Mouse (Mus musculus) induced T-regulatory cell, adult 2 months (primary cell): ENCODE measurements around the gene Rad51ap2.

Experiments
- DNase-seq: peaks from one replicate; pipeline ENCODE4 v3.0.0-alpha.2; 2012; ENCODE audit warnings: low read depth

Gene Rad51ap2

DNA sequence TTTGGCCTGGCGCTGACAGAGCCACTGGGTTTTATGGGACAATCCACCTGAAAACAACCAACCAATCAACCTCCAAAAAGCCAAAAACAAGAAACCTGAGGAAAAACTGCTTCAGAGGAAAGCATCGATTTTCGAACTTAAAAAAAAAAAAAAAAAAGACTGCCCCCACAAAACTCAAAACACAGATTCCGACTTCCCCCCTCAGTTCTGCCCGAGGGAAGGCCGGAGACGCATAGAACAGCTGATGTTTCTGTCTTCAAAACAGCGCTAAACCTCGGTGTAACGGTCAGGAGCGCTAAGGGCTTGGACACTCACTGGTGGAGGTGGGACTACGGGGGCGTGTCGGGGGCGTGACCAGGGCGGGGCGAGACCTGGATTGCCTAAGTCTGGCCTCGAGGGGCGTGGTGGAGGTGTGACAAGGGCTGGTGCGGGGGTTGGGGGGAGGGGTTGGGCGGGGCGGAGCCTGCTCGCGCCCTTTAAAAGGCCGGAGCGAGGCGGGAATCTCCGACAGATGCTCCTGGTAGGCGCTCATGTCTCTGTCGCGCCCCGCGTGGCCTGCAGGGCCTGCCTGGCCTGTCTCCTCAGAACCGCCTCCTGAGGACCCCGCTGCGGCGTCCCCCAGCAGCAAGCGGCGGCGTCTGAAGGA is at the start of gene Rad51ap2:
Rad51ap2 (plus strand) TSS at position 531 of the 646 bp plus-strand sequence.
- DNase-seq: peak; percentile 32

DNA sequence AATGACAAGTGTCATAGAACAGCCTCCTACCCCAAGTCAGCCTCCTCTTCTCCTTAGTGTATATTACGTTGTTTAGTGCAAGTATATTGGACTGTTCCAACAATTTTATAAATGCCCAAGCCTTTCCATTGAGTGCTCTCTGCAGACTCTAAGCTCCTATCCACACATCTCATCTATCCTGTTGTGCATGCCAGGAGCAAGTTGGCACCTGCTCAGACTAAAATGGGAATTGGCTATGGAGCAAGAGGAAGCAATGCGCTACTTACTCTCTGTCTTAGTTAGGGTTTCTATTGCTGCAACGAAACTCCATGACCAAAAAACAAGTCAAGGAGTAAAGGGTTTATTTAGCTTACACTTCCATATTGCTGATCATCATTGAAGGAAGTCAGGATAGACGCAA is 48.2 kb upstream of the Rad51ap2 start:
- DNase-seq: no peak

DNA sequence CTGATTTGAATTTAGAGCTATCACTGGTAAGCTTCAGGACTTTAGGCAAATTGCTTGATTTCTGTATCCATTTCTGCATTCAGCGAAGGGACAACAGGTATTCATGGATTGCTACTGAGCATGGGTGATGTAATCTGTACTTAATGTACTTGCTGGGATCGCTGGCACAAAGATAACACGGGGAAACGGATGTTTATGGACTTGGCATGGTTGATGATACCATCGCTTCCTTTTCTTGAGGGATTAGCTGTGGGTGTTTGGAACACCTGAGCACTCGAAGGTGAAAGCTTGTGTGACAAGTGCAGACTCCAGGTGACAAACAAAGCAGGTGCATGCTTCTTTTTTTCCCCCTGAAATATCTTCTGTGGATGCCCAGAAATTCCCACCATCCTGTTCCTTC is 37.8 kb upstream of the Rad51ap2 start:
- DNase-seq: no peak

DNA sequence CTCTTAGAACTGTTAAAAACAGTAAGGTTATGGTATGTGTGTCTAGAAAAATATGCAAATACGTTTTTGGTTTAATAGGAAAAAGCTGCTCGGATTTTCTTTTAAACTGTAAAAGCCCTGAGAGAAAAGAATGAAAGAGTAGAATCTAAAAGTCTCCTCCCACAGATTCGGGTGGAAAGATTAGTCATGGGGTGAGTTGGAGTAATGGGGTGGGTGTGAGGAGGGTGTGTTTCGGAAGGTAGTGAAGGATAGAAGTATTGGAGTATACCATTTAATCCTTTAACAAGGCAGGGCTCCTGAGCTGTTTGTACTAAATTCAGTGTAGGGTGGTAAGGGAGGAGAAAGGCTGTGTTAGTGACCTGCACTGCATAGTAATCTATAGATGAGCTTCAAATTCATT is 28.5 kb upstream of the Rad51ap2 start:
- no peak for DNase-seq

DNA sequence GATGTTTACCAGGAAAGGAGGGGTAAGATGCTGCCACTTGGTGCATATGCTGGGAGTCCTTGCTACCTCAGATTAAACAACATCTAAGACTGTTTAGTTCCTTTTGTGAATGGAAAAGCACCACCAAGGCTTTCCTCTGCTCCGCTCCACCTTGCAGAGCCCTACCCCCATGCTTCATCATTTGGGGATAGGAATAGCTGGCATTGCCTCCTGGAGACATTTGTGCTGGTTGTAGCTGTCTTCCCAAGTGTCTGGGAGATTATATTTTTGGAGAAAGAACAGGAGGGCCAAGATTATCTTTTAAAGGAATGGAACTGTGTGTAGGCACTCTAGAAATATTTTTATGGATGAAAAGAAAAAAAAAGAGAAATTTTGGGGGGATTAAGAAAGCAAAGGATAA is 22.8 kb upstream of the Rad51ap2 start:
- no peak for DNase-seq

DNA sequence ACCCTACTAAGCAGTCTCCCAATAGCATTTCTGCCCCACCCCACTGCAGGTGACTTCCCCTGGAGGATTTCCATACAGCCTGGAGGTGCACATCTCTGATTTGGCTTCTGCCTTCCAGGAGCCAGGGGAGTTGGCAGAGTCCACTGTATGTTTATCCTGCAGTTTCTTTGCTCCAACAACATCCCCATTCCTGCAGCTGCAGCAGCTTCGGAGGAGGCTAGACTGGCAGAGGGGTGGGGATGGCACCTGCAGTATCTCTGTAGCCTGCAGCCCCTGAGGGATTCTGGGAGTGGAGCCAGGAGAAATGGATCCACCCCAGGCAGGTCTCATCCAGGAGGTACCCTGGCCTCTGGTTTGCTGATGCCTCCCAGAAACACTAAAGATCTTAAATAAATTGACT is 22.2 kb upstream of the Rad51ap2 start:
- DNase-seq: no peak

DNA sequence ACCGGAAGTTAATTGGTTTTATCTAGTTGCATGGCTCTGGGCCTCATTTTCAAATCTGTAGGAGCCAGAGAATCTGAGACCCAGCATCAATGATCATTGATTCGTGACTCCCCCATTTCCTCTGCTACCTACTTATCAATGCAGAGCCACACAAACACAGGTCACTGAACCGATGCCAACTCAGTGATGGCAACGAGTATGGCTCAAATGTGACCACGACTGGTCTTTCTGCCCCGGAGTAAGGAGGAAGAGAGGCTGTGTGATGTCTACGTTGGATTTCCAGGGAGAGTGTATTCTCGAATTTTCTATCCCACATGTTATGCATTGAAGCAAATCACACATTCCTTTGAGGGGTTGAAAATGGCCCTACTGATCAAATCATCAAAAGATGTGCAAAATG is 21.4 kb upstream of the Rad51ap2 start:
- DNase-seq: no peak

DNA sequence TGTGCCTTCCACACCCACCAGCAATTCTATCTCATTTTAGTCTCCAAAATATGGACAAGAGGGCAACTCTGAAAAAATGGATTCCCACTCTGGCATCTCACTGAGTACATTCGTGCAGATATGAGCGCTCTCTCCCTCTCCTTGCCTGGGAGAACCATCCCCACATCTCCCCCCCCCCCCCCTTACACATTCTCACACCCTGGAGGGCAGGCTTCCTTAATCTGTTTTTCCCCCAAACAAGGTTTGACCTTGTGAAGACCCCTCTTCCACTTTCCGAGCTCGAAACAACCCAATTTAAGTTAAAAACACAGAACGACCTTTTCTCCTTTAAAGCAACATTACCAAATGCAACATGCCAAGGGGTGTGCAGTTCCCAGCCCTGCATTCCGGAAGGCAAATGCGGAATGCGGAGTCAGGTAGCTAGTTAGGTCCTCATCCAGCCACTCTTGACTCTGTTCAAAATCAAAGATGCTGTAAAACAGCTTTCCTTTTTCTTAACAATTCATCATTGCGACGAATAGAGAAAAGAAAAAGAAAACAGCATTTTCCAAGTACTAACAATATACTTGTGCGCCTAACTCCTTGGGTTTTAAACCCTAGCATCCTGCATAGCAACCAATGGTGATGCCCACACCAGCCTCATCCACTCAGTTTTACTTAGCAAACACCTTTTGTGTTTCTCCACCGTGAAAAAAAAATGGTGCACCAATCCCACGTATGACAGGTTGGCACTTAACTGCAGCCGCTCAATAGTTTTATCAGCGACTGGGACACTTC is 20.4 kb upstream of the Rad51ap2 start:
- no peak for DNase-seq

DNA sequence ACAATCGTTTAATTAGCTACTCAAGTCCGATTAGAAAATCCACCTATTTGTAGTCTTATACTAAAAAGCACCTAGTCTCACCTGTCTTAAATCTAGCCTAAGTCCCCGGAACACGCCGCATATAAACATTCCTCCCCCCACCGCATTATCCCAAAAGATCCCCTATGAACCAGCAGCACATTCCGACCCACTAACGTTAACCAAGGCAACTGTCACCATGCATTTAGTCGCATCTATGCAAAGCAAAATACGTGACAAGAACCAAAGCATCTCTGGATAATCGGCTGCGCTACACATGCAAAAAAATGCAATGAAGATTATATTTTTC is 19.9 kb upstream of the Rad51ap2 start:
- no peak for DNase-seq

DNA sequence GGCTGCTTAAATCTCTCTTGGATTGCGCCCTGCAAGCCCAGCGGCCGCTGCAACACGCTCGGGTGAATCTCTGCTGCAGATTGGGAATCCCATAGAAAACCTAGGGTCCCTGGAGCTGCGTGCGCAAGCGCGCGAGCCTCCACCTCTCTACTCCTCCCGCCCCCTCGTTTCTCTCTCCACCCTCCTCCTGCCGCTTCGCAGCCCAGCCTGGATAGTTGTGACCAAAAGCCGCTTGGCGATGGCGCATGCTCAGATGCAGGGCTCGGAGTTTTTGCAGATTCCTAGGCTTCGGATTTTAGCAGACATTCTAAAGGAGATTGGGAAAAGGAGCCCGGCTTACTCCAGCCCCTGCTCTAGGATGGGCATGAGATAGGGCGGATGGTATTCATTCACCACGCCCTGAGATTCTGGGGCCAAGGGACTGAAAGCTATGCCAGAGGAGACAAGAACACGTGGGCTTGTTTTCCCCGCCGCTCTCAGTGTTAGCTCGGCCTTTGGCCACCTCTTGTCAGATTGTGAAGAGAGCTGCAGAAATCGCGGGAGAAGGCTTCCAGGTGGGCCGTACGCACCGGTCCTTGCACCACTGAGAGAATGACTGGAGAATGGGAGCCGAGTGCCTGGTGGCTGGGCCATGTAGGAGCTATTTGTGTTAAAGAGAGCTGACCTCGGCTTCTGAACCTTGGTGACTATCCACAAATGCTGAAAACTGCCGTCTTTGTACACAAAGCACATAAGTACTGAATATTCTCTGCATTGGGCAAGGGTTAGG is 19.2 kb upstream of the Rad51ap2 start, which contains the start of gene Vsnl1:
Vsnl1 (minus strand) TSS at position 117 of the 769 bp plus-strand sequence.
- DNase-seq: no peak

DNA sequence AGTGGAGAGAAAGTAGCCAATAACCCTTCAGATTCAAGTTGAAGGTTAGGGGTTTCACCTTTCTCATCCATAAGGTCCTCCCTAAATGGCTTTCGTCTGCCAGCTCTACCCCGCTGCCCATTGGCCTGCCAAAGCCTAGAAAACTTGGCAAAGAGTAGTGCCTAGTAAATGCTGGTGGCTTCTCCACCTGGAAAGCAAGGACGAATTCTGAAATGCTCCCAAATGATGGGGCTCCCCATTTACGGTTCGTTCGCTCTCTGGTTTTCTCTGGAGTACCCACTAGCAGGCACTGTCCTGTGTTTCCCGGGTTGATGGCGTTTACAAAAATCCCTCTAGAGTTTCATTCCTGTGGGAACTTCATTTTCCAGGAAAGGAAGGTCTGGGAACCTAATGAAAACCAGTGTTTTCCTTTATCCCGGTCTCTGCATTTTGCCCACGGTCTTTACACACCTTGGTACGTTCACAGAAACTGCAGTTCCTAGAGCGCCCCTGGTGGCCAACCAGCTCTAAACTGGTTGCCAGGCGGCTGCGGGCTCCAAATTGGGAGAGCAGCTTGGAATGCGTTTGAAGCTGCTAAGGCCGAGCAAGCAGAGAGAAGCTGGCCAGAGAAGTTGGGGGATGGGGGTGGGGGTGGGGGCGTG is 18.5 kb upstream of the Rad51ap2 start:
- DNase-seq: peak; percentile 25

DNA sequence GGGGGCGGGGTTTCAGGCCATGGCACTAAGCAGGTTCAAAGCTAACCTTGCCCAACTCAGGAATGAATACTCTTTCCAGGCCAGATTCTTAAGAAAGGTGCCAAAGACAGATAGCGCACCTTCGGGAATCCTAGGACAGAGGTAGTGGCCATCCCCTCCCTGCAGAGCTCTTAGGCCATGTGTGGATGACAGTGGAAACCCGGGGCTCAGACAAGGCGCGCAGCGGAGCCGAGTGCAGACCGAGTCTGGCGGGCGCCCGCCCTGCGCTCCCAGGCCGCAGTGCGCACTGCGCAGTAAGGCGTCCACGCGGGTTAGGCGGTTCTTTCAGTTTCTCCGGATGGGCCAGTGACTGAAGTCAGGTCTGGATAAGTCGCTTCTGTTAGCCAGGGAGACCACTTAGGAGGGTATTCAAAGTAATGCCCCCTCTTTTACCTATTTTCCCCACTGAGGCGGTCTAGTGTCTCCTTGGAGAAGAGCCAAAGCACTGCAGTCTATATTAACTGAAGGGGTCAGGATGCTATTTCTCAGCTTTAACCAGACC is 17.9 kb upstream of the Rad51ap2 start:
- no peak for DNase-seq

DNA sequence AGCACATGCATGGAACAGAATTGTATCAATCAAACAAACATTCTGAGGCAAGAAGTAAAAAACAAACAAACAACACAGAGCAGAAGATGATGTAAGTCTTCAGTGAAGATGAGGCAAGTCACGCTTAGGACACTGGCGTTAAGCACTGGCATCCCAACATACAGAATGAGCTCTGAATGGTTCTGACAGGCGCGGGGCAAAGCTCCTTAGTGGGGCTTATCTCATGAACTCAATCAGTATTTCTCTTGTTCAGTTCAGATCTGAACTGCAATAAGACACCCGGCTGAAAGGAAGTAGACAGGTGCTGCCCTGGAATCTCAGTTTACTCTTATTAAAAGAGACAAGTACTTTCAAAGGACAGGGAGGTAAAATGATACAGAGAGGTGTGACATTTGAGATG is 1.7 kb upstream of the Rad51ap2 start:
- no peak for DNase-seq

DNA sequence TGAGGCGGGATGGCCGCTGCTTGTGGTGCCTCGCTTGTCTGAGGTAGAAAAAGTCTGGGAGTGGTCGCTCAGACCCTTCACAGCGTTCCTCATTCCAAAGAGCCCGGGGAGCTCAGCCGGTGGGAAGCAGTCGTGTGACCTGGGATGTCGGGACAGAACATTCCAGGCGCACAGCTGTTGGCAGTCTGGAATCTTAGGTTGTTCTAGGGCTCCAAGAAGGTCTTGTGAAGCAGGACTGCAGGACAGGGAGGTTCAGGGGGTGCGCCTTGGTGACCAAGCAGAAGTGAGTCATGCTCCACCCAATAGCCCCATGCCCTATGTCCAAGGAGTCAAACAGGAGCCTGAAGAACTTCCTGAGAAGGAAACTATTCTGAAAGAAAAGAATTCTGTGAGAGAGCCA is 334 bp downstream of the Rad51ap2 start:
- no peak for DNase-seq

DNA sequence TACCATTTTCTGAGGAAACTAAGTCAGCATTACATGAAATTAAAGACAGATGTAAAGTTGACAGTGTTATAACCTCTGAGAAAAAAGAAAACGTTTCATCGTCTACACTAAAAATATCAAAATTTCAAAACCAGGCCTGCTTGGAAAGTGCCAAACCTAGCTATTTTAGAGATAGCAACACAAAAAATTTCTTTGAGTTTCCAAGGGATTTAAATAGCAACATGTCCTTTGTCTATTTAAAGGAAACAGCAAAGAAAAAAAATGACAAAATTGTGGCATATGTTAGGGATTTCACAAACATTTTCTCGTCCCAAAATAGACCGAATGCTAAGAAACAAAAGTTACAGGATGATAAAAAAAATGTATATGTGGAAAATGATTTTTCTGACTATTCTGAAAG is 753 bp downstream of the Rad51ap2 start:
- no peak for DNase-seq
